Mouse (Mus musculus) forebrain, postnatal 0 days (tissue): ENCODE measurements around the gene Trip12. TPM values are rescaled to one million over a fixed set of nuclear protein-coding genes. Genes with fewer than 3 reads are reported as not detected.

ENCODE experiments used
- ATAC-seq: fragments of 200-750 bp; cut with Nextera tagmentation; 2 replicates; pipeline ENCODE4 v1.8.0; 2017; ENCODE audit warnings: mild to moderate bottlenecking, moderate library complexity
- DNase-seq: peaks from one replicate; pipeline ENCODE4 v3.0.0-alpha.2; 2015
- H3K27ac ChIP-seq: fragments of 300-500 bp; sonication (generic); 2 replicates; pipeline ENCODE4 v1.5.1; 2014; ENCODE audit warnings: low read depth, mild to moderate bottlenecking, antibody characterized with exemption, low read length, moderate library complexity, mixed read lengths
- H3K27me3 ChIP-seq: fragments of 300-500 bp; sonication (generic); 2 replicates; pipeline ENCODE4 v1.6.1; 2014; ENCODE audit warnings: mild to moderate bottlenecking, low read length, mixed read lengths; ENCODE audit not compliant: insufficient read depth
- H3K36me3 ChIP-seq: fragments of 300-500 bp; sonication (generic); 2 replicates; pipeline ENCODE4 v1.6.1; 2014; ENCODE audit warnings: mild to moderate bottlenecking, moderate library complexity; ENCODE audit not compliant: insufficient read depth
- H3K4me1 ChIP-seq: fragments of 300-500 bp; sonication (generic); 2 replicates; pipeline ENCODE4 v1.6.1; 2014; ENCODE audit warnings: antibody characterized with exemption; ENCODE audit not compliant: insufficient read depth
- H3K4me2 ChIP-seq: fragments of 300-500 bp; sonication (generic); 2 replicates; pipeline ENCODE4 v1.6.1; 2014; ENCODE audit warnings: low read depth, mild to moderate bottlenecking, moderate library complexity
- H3K4me3 ChIP-seq: fragments of 300-500 bp; sonication (generic); 2 replicates; pipeline ENCODE4 v1.5.1; 2014; ENCODE audit warnings: low read depth, low read length, mixed read lengths
- H3K9ac ChIP-seq: fragments of 300-500 bp; sonication (generic); 2 replicates; pipeline ENCODE4 v1.6.1; 2014; ENCODE audit warnings: mild to moderate bottlenecking
- H3K9me3 ChIP-seq: fragments of 300-500 bp; sonication (generic); 2 replicates; pipeline ENCODE4 v1.6.1; 2016; ENCODE audit warnings: low read length
- CTCF ChIP-seq: sonication (generic); IDR thresholded peaks from 2 replicates; pipeline ENCODE4 v1.5.1; 2016; ENCODE audit warnings: antibody characterized with exemption, control low read depth, low read depth
- WGBS: fragments of 180-500 bp; shearing (Covaris S2); extraction: QIAGEN DNeasy Blood & Tissue Kit; methylation state at CpG from one replicate; pipeline ENCODE4 v1.1.7; 2014; 5-methylcytosine and 5-hydroxymethylcytosine counted together
- polyA plus RNA-seq: library from polyadenylated mRNA; unstranded; fragments of >200 nt; fragmentation: Nextera tagmentation; extraction: Ambion mirVana; gene quantifications from 2 replicates; pipeline ENCODE4 v1.2.1, GENCODE M21; 2015
- total RNA-seq: library from RNA; depleted of rRNA; stranded (reverse); fragments of >200 nt; gene quantifications from 2 replicates; pipeline ENCODE4 v1.2.3, GENCODE M21; 2014

Gene Trip12
- total and polyA plus RNA-seq, 2 experiments from 2014 or later = 26.0 to 126 TPM

- peak overlapping the region; percentile 91 for H3K9ac ChIP-seq
- no peaks in the 10 kb centered on the region for H3K36me3 ChIP-seq
- H3K4me1 ChIP-seq = 0 out of 2 replicates have a peak, but pooled peaks cover 4% of the 10 kb centered on the region
- H3K27me3 ChIP-seq = no peaks in the 10 kb centered on the region
- peak; percentile 84 for ATAC-seq
- peak; percentile 78 for DNase-seq
- peak overlapping the region; percentile 98 for H3K4me3 ChIP-seq
- peak overlapping the region; percentile 96 for H3K27ac ChIP-seq
- no peak for TF ChIP-seq CTCF
- WGBS = 2% methylated on average over 41 of the region's 44 CpGs
- H3K9me3 ChIP-seq = no peaks in the 10 kb centered on the region
- H3K4me2 ChIP-seq = peak overlapping the region; percentile 73
Measured at GRCm38 (mm10) chr1:84838621-84839151, 1.6 kb downstream of the Trip12 start.

GRCm38 (mm10) chr1:84838156-84838555 lies 2.2 kb downstream of the Trip12 start:
- Histone ChIP-seq H3K27me3 (no peaks in the 10 kb centered on the region), H3K4me3 (peak overlapping the region; percentile 98), H3K36me3 (no peaks in the 10 kb centered on the region), H3K4me2 (peak overlapping the region; percentile 73), H3K27ac (peak overlapping the region; percentile 96), H3K9ac (peak overlapping the region; percentile 91), H3K4me1 (0 out of 2 replicates have a peak, but pooled peaks cover 4% of the 10 kb centered on the region), H3K9me3 (no peaks in the 10 kb centered on the region)
- under 1% methylated on average over 20 of the region's 22 CpGs for WGBS
- DNase-seq = peak; percentile 13
- TF ChIP-seq CTCF = no peak
- ATAC-seq = no peak; the same call in 1 of the 2 replicates

- TF ChIP-seq CTCF = no peak
- 7% methylated on average over 20 of the region's 20 CpGs for WGBS
- DNase-seq = no peak
Measured at GRCm38 (mm10) chr1:84837523-84838145, 2.7 kb downstream of the Trip12 start.

GRCm38 (mm10) chr1:84825091-84825490 lies 15.2 kb downstream of the Trip12 start:
- 86% methylated on average over 2 of the region's 2 CpGs for WGBS
- Histone ChIP-seq H3K4me1 (no peaks in the 10 kb centered on the region), H3K27ac (no peak overlapping the region), H3K4me2 (no peak overlapping the region), H3K9ac (no peak overlapping the region), H3K36me3 (peaks cover 4% of the 10 kb centered on the region; the same call in 1 of the 2 replicates), H3K9me3 (no peaks in the 10 kb centered on the region), H3K4me3 (no peak overlapping the region), H3K27me3 (no peaks in the 10 kb centered on the region)
- ATAC-seq (no peak), DNase-seq (no peak)
- TF ChIP-seq CTCF = no peak

More at GRCm38 (mm10) chr1:84837523-84838145, 2.7 kb downstream of the Trip12 start:
- Histone ChIP-seq H3K4me3 (peak overlapping the region; percentile 98), H3K36me3 (no peaks in the 10 kb centered on the region), H3K9ac (peak overlapping the region; percentile 91), H3K4me2 (peak overlapping the region; percentile 73), H3K27me3 (no peaks in the 10 kb centered on the region), H3K4me1 (0 out of 2 replicates have a peak, but pooled peaks cover 4% of the 10 kb centered on the region), H3K9me3 (no peaks in the 10 kb centered on the region), H3K27ac (peak overlapping the region; percentile 96; the same call in 1 of the 2 replicates)
- ATAC-seq = no peak

GRCm38 (mm10) chr1:84817596-84817995 lies 22.7 kb downstream of the Trip12 start:
- DNase-seq (no peak), ATAC-seq (no peak)
- TF ChIP-seq CTCF = no peak
- Histone ChIP-seq H3K4me1 (no peaks in the 10 kb centered on the region), H3K27ac (no peak overlapping the region), H3K9ac (no peak overlapping the region), H3K36me3 (no peaks in the 10 kb centered on the region), H3K9me3 (no peaks in the 10 kb centered on the region), H3K27me3 (no peaks in the 10 kb centered on the region), H3K4me3 (no peak overlapping the region), H3K4me2 (no peak overlapping the region)
- 89% methylated on average over 1 of the region's 1 CpGs for WGBS

- 89% methylated on average over 1 of the region's 1 CpGs for WGBS
- Histone ChIP-seq H3K36me3 (no peaks in the 10 kb centered on the region), H3K4me3 (no peak overlapping the region), H3K4me2 (no peak overlapping the region), H3K9ac (no peak overlapping the region), H3K4me1 (no peaks in the 10 kb centered on the region), H3K27me3 (no peaks in the 10 kb centered on the region), H3K27ac (no peak overlapping the region), H3K9me3 (no peaks in the 10 kb centered on the region)
- no peak for TF ChIP-seq CTCF
- no peak for ATAC-seq
- no peak for DNase-seq
Measured at GRCm38 (mm10) chr1:84803788-84804187, 36.5 kb downstream of the Trip12 start.

- H3K4me3 ChIP-seq = no peak overlapping the region
- TF ChIP-seq CTCF = no peak
- no peak overlapping the region for H3K4me2 ChIP-seq
- DNase-seq = no peak
- no peak overlapping the region for H3K27ac ChIP-seq
- no peak overlapping the region for H3K9ac ChIP-seq
- H3K27me3 ChIP-seq = no peaks in the 10 kb centered on the region
- no peaks in the 10 kb centered on the region for H3K9me3 ChIP-seq
- no peaks in the 10 kb centered on the region for H3K4me1 ChIP-seq
- no peak for ATAC-seq
- no peaks in the 10 kb centered on the region for H3K36me3 ChIP-seq
Measured at GRCm38 (mm10) chr1:84799166-84799565, 41.1 kb downstream of the Trip12 start.
